Mouse (Mus musculus) lung, postnatal 0 days (tissue): Measurements from ENCODE around the gene Dusp14.

Source experiments
- CTCF ChIP-seq: IDR thresholded peaks from 2 replicates; pipeline ENCODE4 v1.5.1; 2016; ENCODE audit warnings: antibody characterized with exemption, mild to moderate bottlenecking
- EP300 ChIP-seq: IDR thresholded peaks from 2 replicates; pipeline ENCODE4 v1.6.1; 2016; ENCODE audit warnings: antibody characterized with exemption, mild to moderate bottlenecking, control low read depth

DNA sequence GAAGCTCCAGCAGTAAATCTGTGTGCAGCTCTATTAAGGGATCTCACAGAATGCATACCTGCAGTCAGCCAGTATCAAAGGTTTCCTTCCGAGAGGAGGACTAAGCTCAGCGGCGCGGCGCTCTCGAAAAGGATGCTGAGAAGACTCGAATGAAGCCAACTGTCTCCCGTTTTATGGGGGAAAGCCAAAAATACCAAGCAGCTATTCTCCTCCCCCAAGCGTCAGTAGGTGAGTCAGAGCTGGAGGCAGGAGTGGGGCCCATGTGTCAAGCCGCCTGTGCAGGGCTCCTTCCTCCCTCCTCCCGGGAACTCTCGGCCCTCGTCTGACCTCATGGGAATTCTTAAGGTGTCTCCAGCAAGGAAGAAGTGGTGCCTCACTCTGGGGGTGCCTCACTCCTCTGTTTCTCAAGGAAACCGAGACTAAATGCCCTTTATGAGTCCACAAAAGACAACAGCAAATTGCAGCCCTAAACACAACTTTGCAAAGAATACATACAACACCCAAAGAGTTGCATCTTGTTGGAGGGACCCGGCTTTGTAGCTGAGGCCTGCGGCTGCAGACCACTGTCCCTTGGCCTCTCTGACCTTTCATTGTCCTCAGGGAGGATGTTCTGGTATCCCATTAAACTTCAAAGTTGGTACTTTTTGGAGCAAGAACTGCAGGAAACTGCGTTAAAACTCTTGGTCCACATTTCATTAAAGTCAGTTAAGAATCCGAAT is 2.0 kb downstream of the Dusp14 start:
- TF ChIP-seq EP300 (no peak), CTCF (no peak)
